Mouse (Mus musculus): ENCODE data around the gene Hey2.

DNA sequence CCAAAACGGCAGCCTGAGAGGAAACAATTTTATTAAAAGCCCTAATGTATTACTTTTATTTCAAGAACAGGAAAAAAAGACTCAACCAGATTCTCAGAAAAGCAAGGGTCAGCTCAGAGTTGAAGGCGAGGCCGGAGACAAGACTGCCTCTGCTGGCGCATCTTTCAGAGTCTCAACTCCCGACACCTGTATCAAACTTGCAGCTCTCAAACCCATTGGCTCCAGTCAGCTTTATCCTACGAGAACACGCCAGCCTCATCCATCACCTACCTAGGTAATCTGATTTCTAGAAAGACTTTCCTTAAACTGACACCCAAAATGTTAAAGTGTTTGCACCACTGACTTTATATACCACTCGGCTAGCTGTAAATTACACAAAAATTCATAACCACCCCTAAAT lies 40.6 kb downstream of the Hey2 start:
- TF ChIP-seq CTCF (IDR thresholded peaks at IDR 0.05; ENCODE audit: low read depth, low read length) = no peak
- TF ChIP-seq POLR2A (IDR thresholded peaks at IDR 0.05; ENCODE audit: extremely low read depth, insufficient read depth, low read length) = no peak

All from liver, adult 2 months (tissue).